Mouse (Mus musculus): ENCODE measurements around the gene Prnd. TPM values are rescaled to one million over a fixed set of nuclear protein-coding genes. Genes with fewer than 3 reads are reported as not detected.

Gene Prnd
- not detected in 2 replicates for total RNA-seq (2017)

DNA sequence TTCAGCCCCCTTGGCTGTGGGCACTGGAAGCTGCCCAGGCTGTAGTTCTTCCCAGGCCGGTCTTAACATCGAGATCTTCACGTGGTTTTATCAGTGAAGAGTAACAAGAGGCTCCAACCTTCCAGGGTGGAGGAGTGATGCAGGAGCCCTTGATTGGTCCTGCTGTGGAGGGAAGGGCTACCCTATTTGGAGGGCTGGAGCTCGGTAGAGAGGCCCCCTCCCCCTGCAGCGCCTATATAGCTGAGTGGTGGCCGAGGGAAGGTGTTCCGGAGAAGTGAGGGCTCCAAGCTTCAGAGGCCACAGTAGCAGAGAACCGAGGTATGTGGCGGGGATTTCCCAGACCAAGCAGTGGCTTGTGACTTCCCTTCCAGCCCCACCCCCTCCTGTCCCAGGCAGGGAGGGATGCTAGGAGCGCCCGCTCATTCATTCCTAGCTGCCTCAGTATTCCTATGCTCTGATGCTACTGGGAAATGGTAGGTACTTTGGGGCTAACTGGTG is at the start of gene Prnd:
Gene Prnd, plus strand, starts transcription at position 264 of the 498 bp plus-strand sequence.
- peak; percentile 36 for ATAC-seq (replicated peaks; ENCODE audit: low read depth, poor library complexity, severe bottlenecking)

DNA sequence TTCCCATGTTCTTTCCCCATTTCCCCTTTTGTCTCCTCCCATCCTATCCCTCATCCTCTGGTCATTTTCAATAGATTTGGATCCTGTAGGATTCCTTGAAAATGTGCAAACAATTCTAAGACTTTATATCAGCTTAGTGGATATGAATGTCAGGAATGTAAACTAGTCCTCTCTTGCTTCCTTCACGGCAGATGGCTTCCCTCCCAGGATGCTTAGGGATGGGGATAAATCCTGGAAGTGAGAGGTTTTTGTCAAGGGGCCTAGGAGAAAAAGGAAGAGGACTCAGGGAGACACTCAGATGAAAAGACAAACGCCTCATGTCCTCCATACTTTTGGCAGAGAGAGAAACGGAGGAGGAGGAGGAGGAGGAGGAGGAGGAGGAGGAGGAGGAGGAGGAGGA is 48.2 kb upstream of the Prnd start:
- ATAC-seq (replicated peaks; ENCODE audit: low read depth, poor library complexity, severe bottlenecking): no peak

DNA sequence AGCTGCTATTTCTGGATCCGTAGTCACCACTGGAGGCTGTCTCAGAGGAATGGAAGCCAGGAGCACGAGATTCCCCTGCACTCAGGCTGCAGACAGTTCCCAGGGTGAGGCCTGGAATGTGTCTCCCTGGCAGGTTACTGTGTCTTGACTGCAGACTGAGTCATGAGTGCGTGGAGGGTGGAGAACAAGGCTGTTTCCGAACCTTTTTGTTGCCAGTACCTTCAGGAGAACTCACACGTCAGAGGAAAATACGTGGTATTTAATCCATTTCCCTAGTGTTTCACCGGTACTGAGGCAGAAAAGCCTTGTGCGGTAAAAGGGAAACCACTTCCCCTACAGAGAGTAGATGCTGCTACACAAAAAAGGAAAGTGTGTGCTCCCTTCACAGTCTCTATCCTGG is 47.8 kb upstream of the Prnd start:
- peak; percentile 54 for ATAC-seq (replicated peaks; ENCODE audit: low read depth, poor library complexity, severe bottlenecking)

DNA sequence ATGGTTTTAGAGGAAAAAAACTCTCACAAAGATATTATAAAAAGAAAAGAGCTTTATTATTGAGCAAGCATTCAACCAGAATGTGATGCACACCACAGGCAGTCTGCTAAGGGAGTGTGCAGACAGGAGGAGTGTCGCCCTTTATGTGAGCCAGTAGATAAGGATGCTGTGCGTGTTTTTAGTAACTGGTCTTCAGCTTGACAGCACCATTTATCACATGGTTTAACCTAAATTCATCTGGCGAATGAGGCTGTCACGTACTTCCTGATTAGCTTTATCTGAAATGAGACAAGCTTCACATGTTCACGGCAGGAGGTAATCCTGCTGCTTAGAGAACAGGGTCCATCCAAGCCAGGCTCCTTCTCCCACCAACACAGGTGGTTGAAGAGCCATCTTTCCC is 45.6 kb upstream of the Prnd start:
- peak; percentile 53 for ATAC-seq (replicated peaks; ENCODE audit: low read depth, poor library complexity, severe bottlenecking)

DNA sequence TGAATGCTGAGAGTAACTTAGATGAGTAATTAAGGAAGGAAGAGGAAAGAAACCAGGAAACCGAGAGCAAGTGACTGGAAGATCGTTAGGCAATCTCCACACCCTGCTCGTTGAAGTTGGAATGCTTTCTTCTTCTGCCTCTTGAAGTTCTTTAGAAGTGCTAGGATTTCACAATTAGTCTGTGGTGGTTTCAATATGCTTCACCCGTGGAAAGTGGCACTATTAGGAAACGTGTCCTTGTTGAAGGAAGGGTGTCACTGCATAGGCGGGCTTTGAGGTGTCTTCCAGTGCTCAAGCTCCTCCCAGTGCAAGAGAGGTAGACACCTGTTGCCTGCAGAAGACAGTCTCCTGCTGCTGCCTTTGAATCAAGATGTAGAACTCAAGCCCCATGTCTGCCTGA is 44.9 kb upstream of the Prnd start:
- ATAC-seq (replicated peaks; ENCODE audit: low read depth, poor library complexity, severe bottlenecking): 0 out of 2 replicates have a peak, but pooled peaks have one; percentile 7

DNA sequence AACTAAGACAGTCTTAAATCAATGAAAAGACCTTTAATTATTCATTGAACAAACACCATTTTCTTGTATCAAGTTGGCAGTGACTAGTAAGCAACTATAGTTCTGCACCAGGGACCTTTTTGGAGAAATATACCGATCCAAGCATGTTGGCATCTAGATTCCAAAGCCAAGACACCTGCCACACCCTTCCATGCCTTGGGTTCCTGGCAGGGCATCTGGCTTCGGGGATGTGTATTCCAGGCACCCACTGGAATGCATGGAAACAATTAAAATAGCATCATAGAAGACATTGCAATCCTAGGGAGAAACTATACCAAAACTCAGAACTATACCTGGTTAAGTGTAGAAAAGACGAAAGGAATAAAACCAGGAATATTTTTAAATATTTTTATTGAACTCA is 44.4 kb upstream of the Prnd start:
- no peak for ATAC-seq (replicated peaks; ENCODE audit: low read depth, poor library complexity, severe bottlenecking)

DNA sequence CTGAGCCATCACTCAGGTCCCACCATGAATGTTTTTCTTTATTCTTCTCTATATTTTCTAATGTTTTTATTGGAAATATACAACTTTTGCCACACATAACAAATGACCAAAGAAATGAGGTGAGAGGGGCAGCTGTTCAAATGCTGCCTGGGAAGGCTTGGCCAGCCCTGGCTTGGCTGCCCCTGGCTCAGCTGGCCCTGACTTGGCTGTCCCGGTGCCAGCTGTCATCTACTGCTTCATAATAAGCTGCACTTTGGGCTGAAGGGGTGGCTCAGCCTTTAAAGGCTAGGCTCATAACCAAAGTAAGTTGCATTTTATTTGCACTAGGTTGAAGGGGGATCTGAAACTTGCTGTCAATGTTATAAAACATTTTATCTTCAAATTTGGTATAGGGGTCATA is 43.8 kb upstream of the Prnd start:
- no peak for ATAC-seq (replicated peaks; ENCODE audit: low read depth, poor library complexity, severe bottlenecking)

DNA sequence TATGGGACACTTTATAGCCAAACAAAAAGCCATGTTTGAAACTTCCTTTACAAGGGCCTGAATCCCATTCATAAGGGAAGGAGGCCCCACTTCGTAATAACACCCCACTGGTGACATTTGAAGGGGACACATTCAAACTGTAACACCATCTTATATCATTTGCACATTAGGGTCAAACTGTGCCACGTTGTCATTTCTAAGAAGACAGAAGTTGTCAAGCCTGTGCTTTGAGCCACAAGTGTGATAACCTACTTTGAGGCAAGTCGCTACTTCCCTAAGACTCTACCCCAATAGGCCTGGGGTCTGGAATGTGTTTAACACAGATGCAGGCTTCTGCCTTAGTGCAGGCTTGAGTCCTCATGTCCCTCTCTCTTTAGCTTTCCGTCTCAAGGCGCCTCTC is 43.4 kb upstream of the Prnd start:
- no peak for ATAC-seq (replicated peaks; ENCODE audit: low read depth, poor library complexity, severe bottlenecking)

DNA sequence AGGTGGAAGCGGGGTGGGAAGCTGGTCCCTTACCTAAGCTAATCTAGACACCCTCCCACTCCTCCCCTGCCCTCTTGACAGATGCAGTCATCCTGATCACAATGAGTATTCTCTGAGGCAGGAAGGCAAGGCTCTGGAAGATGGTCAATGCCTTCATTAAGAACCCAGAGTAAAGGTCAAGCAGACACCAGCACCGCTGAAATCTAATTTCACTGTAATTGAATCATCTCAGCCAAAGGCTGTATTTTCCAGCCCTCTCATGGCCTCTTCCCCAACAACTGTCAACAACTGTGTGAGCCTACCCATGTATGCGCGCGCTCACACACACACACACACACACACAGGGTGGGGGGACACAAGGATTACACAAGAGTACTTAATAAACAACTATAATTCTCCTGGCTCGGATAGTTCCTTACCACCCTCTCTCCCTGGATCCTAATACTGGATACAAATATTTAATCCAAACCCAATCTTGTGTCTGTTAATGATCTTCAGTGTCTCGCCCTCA is 42.3 kb upstream of the Prnd start:
- ATAC-seq (replicated peaks; ENCODE audit: low read depth, poor library complexity, severe bottlenecking): no peak

DNA sequence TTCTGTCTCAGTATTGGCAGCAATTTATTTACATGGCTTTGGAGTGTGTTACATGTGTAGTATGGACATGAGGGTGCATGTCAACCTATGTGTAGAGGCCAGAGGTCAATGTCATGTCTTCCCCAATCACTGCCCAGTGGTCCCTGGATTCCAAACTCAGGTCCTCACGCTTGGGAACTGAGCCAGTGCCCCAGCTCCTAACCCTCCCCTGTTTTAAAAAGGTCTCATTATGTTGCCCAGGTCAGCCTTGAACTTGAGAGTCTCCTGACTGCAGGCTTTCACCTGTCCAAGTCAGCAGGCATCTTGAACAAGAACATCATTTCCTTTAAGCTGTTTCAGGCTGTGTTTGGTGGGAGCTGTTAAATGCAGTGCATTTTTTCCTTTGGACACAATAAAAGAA is 41.8 kb upstream of the Prnd start:
- ATAC-seq (replicated peaks; ENCODE audit: low read depth, poor library complexity, severe bottlenecking): no peak

DNA sequence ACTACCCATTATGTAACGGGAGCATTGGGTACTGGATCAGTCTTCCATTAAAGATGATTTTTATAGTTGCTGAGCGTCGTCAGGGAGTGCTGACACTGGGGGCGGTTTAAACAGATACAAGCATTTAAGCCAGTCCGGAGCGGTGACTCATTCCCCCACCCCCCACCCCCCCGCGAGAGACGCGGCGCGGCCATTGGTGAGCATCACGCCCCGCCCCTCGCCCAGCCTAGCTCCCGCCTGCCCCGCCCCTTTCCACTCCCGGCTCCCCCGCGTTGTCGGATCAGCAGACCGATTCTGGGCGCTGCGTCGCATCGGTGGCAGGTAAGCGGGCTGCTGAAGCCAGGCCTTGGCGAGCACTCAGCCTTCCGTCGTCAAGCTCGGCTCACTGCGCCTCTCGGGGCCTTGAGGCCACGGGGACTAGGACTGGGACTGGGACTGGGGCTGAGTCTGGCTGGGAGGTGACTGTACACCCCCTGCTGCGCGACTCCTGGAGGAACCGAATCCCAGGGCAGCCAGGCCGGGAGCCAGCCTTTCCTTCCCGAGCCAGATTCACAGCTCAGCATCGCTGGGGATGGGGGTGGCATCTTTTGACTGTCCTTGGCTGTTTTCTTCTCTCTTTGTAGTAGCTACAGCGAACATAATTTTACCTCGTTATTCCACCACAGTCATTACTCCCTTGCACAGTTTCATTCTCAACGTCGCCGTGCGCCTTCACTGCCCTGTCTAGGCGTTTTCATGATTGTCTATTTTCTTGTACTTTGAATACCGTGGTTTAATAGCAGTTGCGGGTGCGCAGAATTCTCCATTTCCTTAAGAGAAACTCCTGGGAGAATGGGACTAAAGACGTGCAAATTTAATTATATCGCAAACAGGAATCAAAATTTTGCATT is 40.7 kb upstream of the Prnd start, which contains the start of the genes Prnp and Prn:
Gene Prnp, plus strand, starts transcription at position 246 of the 890 bp plus-strand sequence.
Gene Prn, plus strand, starts transcription at position 275 of the 890 bp plus-strand sequence.
- ATAC-seq (replicated peaks; ENCODE audit: low read depth, poor library complexity, severe bottlenecking): peak; percentile 85

DNA sequence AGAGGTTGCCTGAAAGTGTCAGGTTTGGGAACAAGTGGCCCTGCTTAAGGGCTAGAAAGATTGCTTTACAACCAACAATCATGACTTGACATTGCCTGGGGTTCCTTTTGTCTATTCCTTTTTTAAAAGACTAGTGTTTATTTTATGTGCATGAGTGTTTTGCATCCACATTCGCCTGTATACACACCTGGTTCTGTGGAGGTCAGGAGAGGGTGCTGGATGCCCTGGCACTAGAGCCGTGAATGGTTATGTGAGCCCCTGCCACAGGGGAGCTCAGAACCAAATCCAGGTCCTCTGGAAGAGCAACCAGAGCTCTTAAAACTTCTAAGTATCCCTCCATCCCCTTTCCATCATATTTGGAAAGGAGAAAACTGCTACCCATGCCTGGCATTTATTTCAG is 39.8 kb upstream of the Prnd start:
- no peak for ATAC-seq (replicated peaks; ENCODE audit: low read depth, poor library complexity, severe bottlenecking)

DNA sequence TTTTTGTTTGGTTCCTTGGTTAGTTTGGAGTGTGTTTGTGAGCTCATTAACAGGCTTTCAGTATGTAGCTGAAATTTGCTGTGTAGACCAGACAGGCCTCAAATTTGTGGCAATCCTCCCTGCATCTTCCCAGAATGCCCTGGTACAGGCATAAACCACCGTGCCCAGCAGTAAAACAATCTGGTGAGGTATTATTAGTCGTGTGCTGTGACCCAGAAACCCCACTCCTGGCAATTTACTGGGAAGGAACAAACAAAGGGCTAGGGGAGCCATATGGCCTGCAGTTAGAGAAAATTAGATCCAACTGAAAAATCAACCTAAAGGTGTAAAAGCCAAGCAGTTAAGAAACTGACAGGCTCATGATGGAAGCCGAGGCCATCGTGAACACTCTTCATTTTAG is 39.3 kb upstream of the Prnd start:
- ATAC-seq (replicated peaks; ENCODE audit: low read depth, poor library complexity, severe bottlenecking): no peak

DNA sequence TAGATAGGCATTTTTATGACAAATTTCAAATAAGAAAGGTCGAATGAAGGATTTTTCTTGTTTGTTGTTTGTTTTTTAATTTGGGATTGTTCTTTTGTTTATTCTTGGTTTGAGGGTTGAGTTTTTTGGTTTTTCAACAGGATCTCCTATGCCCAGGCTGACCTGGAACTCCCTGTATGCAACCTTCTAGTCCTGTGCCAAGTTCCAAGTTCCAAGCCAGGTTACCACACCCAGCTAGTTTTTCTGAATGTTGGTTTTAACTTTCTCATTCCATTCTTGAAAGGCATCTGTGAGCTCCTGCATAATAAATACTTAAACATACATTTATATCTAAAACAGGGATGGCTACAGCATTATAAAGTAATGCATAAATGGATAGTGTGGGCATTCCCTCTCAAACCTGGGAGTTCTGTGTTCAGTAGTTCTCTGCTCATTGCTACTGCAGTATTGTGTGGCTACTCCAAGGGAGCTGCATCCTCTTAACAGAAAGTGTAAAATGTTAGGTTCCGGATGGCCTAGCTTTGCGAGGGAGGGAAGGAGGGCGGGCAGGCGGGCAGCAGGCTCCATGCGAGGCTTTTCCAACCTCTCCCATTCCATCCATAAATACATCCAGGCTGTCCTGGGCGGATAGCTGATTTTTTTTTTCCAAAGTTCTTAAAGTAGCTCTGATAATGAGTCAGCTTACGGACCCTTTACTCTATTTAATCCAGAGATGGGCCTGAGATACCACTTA is 38.0 kb upstream of the Prnd start:
- ATAC-seq (replicated peaks; ENCODE audit: low read depth, poor library complexity, severe bottlenecking): no peak

DNA sequence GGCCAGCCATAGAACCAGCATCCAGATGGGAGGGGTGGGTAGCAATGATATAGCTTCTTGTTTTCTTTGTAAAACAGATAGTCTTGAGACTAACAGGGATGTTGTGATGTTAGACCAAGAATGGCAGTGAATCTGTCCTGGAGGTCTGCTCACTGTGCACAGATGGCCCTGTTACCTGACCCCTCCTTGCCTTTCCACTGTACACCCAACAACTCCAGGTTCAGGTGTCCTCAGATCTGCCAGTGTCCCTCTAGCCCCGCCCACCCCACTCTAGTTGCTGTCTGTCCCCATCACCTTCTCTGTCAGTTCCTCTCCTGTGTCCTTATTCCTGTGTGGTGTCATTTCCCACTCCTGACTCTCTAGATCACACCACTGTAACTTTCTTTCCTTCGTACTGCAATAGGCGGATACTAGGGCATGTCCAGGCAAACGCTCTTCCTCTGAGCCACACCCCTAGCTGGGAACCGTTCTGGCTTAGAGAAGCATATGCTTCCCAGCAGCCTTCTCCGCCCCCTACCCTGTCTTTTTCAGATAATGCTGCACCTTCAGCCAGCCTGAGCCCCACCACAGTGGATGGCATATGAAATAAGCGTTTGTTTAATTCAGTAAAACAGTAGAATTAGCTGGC is 18.3 kb upstream of the Prnd start:
- no peak for ATAC-seq (replicated peaks; ENCODE audit: low read depth, poor library complexity, severe bottlenecking)

DNA sequence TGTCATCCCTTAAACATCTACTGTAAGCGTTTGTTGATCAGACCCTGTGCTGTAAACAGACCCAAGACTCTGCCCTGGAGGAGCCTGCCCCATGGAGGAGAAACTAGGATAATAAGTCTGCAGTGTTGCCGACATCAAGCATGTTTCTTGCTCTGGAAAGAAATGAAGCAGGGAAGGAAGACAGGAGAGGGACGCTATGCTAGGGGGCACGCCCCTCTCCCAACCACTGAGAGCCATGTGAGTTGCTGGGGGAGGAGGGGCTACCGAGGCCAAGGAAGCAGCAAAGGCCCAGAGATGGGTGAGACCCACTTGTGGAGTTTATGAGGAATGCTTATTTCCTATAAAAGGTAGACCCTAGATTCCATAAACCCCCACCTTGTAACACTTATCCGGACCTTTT is 17.6 kb upstream of the Prnd start:
- ATAC-seq (replicated peaks; ENCODE audit: low read depth, poor library complexity, severe bottlenecking): no peak

DNA sequence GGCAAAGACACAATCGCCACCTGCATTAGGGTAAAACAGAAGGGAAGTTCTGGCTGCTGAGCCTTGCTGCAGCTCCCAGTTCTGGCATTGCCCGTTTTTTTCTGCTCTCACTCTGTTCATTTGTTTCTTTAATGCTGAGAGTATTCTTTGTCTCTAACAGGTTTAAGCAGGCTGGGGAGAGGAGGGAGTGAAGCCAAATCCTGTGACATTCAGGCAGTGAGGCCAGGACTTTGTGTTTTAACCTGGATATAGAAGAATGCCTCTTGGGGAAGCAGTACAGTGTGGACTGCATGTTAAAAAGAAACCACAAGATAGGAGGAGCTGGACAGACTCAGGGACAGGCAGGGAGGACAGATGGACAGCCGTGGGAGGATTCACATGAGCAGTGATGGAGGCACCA is 17.1 kb upstream of the Prnd start:
- no peak for ATAC-seq (replicated peaks; ENCODE audit: low read depth, poor library complexity, severe bottlenecking)

DNA sequence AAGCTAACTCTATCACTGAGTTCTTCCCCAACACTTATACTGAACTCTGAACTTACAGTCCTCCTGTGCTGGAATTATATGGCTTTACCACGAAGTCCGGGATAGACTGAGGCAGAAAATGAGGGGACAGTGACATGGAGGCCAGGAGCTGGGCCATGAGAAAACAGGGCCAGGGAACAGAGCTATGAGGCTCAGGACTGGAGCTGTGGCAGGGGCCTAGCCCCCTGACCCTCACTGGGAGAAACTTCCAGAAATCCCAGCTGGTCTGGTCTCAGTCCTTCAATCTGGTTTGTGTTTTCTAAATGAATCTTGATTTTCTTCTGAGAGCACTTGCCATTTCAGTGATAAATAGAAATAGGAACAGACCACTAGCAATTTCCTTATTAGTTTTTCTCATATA is 16.4 kb upstream of the Prnd start:
- ATAC-seq (replicated peaks; ENCODE audit: low read depth, poor library complexity, severe bottlenecking): no peak

DNA sequence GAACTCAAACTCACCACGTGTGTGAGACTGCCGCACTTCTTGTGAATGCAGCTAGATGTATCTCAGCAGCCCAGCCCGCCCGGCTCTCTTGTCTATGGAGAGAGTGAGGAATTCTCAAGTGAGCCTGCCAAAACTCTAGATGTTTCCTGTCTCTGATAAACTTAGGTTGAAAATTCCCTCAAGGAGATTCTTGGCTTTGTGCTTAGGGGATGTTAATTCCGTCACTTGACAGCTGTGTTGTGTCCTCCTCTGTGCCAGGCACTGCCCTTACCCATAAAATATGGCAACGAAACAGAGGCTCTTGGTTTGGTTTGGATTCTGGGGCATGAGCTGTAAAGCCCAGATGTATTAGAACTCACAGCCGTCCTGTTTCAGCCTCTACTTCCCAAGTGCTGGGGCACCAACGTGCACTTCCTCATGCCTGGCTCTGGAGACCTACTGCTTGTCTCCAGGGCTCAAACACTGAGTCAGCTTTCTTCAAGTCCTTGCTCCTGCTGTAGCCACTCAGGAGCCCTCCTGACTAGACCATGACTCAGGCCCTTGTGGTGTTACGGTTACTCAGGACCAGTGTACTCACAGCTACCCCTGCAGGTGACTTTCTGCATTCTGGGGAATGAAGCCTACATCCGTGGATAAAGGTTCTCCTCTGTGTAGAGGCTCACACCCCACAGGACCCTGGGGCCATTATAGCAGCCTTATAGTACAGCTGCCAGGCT is 15.1 kb upstream of the Prnd start:
- peak; percentile 99 for ATAC-seq (replicated peaks; ENCODE audit: low read depth, poor library complexity, severe bottlenecking)

DNA sequence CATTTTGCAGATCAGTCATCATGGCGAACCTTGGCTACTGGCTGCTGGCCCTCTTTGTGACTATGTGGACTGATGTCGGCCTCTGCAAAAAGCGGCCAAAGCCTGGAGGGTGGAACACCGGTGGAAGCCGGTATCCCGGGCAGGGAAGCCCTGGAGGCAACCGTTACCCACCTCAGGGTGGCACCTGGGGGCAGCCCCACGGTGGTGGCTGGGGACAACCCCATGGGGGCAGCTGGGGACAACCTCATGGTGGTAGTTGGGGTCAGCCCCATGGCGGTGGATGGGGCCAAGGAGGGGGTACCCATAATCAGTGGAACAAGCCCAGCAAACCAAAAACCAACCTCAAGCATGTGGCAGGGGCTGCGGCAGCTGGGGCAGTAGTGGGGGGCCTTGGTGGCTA is 14.3 kb upstream of the Prnd start:
- no peak for ATAC-seq (replicated peaks; ENCODE audit: low read depth, poor library complexity, severe bottlenecking)
